Mouse (Mus musculus): Measurements from ENCODE around the gene Osbpl7.

Osbpl7 gene

DNA sequence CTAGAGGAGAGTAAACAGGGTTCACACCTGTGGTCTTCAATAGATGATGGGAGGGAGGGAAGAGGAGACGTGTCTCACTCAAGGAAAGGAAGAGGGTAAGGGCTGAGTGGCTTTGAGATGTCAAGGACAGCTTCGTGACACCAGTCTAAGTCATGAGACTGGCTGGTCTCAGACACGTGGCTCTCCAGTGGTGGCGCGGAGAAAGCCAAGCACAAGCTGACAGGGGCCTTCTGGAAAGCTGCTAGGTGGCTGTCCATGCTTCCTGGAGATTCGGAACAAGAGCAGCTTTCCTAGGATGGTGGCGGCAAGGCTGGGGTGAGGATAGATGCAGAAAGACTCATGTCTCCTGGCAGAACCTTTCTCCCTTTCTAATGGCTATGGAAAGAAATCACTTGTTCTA lies 11.5 kb upstream of the Osbpl7 start:
- DNase-seq (ENCODE audit: low read depth, low spot score), result no peak

DNA sequence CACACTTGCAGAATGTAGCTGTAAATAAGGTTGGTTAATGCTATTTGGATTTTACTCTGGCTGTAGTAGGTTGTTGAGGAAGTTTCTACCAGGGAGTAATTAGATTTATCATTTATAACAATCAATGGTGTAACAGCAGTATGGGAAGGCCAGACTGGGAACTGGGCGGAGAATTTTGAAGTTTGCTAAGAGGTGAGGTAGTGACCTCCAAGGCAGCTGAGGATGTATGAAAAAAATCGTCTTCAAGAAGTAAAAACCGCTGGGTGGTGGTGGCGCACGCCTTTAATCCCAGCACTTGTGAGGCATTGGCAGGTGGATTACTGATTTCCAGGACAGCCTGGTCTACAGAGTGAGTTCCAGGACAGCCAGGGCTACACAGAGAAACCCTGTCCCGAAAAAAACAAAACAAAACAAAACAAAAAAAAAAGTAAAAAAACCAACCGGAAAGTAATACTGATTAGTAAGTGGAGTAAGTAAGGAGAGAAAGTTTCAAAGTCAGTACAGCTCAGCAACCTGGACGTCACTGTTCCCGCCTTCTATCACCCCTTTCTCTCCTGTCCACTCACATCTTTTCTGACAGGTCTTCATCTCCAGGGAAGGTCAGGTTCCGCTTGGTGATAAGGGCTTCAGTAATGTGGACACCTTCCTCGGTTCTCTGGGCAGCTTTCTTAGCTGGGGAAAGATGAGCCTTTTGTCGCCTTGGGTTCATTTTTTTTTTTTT lies 10.0 kb upstream of the Osbpl7 start:
- no peak for DNase-seq (ENCODE audit: low read depth, low spot score)

DNA sequence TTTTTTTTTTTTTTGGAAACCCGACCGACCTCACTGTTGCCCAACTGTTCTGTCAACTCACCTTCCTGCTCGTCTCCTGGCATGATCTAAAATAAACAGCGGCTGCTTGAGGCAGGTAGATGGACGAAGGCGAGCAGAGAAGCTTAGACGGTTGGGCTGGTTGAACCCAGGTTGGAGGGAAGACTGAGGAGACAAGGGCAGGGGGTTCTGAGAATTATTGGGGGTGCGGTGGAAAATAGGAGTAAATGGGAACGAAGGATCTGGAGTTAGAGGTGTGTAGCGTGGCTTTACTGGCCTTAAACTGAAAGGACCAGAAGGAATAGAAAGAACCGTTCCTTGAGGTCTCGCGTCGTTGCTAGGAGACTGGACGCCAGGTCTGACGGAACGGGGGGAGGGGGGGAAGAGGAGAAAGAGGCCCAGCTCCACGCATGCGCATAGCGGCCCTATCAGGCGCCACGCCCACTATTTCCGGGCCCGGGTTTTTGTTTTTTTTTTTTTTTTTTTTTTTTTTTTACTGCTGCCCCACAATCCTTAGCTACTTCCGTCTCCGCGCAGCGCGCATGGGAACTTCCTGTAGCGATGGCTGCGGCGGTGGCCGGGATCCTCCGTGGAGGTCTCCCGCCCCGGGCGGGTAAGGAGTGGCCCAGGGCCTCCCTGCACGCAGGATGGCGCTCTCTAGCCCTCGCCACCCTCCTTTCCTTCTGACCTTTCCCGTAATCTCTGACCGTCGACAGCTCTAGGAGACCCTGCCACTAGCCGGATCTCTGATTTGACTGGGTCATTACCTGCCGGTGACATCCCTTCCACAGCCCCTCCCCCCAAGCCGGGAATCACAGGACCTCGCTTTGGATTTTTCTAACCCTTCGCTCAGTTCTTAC lies 9.2 kb upstream of the Osbpl7 start, which contains the start of the genes Lrrc46 and Mrpl10:
TSS of gene Lrrc46 (minus strand) at position 386 of the 878 bp plus-strand sequence.
TSS of gene Mrpl10 (plus strand) at position 539 of the 878 bp plus-strand sequence.
- peak; percentile 97 for DNase-seq (ENCODE audit: low read depth, low spot score)

DNA sequence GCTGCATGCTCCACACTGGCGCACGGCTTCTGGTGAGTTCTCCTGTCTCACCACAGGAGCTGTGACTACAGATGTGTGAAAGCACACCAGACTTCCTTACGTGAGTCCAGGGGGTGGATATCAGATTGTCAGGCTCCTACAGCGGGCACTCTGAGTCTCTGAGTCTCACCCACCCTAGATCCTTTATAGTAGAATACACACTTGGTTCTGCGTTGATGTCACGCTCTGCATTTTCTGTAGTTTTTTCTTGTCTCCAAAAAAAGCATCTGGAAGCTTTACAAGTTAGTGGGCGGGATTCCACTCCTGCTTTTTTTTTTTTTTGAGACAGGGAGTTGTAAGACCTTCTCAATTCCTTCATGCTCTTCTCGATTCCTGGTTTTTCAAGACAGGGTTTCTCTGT lies 5.5 kb upstream of the Osbpl7 start:
- DNase-seq (ENCODE audit: low read depth, low spot score), result peak; percentile 73

DNA sequence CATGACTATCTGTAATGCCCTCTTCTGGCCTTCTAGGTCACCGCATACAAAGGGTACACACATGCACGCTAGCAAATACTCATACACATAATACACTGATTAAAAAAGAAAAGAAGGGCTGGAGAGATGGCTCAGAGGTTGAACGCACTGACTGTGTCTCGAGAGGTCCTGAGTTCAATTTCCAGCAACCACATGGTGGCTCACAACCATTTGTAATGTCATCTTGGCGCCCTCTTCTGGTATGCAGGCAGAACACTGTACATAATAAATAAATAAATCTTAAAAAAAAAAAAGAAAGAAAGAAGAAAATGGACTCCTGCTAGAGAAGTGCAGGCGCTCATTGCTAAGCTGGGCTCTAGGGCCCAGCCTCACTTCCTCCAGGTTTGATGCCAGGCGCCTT lies 4.6 kb upstream of the Osbpl7 start:
- DNase-seq (ENCODE audit: low read depth, low spot score), result no peak

DNA sequence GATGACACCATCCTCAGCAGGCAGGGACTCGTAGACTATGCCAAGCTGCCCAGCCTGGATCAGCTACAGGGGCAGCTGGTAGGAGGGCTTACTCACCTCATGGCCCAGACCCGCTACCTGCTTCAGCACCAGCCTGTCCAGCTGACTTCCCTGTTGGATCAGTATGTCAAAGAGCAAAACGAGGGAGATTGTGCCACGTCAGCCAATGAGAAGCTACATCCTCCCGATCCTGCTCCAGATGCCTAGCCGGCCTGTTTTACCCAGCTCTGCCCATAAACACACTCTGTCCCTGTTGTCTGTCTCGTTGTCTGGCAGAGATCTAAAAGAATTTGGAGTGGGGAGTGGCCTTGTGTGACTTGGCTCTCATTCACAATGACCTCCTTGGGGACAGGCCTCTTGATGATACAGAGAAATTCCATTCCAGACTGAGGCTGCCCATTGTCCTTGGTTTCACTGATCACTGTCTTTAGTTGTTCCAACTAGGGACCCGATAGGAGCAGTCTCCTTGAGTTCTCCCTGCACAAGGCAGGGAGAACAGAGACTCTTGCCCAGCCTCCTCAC lies 2.3 kb upstream of the Osbpl7 start:
- DNase-seq (ENCODE audit: low read depth, low spot score), result no peak

DNA sequence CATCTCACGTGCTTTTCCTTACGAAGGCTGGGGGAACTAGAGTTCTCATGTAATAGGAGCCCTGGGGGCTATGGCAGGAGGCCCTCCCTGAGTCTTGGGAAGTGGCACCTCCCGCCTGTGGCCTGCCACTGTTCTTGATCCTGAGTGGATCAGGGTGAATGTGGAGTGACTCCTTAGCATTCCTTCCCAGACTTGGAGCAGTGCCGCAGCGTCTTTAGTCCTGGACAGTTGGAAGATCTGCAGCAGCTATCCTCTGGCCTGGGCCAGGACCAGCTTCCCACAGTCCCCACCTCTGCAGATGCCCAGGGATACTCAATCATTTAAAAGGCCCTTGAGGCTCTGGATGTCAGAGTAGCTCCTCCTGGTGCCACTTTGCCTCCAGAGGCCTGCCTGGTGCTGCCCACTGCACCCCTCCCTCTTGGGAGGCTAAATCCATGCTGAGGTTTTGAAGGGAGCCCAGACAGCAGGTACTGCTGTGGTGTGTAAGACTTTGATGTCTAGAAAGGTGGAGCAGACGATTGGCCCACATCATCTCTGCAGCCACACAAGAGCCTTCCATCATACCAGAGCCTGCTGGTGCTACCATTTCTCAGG lies 839 bp upstream of the Osbpl7 start:
- no peak for DNase-seq (ENCODE audit: low read depth, low spot score)

DNA sequence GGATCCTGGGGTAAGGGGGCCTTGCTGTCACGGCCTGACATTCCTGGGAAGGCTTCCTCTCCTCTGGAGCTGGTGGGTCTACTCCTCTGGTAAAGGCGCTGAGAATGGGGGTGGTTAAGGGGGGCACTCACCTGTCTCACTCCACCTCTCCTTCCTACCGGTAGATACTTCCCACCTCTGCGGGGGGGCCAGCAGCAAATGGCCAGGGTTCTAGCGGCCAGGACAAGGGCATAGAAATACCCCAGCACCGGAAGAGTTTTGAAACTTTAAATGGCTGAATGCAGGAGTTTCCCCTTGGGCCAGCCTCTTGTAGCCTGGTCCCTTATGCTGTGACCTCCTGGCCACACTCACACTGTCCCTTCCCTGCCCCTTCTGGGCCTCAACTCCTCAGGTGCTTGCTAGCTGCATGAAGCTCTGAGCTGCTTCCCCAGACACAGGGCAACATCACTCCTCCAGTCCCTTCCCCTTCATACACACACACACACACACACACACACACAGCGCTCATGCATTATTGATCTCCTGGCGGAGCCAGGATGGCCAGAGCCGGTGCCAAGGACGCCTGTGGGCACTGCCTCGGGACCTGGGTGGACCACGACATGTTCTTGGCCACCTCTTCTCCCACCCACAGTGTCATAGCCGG lies 637 bp downstream of the Osbpl7 start:
- no peak for DNase-seq (ENCODE audit: low read depth, low spot score)

DNA sequence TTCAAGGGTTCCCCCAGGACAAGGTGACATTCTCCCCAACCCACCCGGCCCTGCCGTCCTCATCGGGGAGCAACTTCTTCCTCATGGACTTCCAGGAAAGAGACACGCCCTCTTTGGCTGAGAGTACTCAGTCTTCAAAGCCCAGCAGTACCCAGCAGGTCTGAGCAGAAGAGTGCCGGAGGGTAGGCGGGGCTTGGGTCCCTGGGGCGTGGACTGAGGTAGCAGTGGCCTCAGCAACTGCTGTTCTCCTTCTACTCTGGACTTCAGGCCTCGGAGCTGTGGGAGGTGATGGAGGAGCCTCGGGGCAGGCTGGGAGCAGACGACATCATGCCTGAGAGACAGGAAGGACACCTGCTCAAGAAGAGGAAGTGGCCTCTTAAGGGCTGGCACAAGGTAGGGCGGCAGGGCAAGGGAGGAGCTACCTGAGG lies 1.8 kb downstream of the Osbpl7 start:
- DNase-seq (ENCODE audit: low read depth, low spot score), result no peak

DNA sequence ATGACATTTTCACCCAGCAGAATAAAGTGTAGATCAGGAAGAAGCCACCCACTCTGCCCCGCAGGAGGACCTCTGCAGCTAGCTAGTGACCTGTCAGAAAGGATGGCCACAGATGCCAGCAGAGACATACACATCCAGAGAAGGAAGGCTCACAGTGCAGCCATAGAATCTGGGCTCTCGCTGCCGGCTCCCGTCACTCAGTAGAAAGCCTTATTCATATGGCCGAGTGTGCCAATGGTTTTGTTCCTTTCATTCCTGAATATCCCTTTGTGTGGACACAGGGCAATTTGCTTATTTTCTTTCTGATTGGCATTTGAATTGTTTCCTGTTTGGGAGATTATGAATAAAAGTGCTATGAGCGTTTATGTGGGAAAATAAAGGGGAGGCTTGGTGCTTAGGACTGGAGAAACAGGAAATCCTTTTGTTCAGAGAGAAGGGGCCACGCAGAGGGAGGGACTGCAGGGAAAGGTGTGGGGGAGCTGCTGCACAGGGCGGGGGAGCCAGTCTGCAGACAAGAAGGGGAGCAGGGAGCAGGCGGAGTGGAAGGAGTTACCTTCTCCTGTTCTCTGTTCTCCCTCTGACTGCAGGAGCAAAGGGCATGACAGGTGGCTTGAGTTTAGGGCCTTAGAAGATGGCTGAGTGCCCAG lies 13.0 kb downstream of the Osbpl7 start:
- DNase-seq (ENCODE audit: low read depth, low spot score), result peak; percentile 87

DNA sequence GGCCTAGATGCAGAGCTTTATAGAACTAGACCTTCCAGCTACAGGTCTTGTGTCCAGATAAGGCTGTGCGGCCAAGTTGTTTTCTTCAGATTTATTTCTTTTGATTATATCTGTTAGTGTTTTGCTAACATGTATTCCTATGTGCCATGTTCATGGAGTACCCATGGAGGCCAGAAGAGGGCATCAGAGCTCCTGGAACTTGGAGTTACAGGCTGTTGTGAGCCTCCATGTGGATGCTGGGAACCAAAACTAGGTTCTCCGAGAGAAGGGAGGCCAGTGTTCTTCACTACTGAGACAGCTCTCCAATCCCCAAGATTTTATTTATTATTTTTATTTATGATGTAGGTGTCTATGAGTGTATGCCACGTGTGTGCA lies 13.5 kb downstream of the Osbpl7 start:
- no peak for DNase-seq (ENCODE audit: low read depth, low spot score)

DNA sequence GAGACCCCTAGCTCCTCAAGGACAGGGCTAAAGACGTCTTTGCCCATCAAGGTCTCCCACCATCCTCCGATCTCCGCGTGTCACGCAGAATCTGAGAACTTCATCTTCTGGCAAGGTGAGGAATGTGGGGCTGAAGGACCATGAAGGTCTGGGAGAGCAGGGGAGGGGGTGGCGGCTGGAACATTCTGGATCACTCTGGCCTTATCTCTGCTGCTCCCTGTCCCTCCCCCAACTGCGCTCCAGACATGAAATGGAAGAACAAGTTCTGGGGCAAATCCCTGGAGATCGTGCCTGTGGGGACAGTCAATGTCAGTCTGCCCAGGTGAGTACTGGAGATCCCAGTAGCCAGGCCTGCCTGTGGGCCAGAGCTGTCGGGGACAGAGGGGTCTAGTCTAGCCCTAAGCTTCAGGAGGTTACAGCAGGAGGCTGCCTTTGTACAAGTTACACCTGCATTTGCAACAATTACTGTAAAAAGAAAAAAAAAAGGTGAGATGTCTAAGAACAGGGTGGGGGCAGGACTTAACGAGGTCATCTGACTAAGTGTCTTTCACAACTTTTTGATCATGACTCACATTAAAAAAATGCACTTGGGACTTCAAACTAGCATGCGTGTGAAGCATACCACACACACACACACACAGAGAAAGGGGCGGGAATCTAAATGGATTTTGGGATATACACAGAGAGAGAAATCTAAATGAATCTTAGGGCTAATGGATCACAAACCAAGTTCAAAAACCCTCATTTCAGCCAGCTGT lies 15.3 kb downstream of the Osbpl7 start:
- no peak for DNase-seq (ENCODE audit: low read depth, low spot score)

DNA sequence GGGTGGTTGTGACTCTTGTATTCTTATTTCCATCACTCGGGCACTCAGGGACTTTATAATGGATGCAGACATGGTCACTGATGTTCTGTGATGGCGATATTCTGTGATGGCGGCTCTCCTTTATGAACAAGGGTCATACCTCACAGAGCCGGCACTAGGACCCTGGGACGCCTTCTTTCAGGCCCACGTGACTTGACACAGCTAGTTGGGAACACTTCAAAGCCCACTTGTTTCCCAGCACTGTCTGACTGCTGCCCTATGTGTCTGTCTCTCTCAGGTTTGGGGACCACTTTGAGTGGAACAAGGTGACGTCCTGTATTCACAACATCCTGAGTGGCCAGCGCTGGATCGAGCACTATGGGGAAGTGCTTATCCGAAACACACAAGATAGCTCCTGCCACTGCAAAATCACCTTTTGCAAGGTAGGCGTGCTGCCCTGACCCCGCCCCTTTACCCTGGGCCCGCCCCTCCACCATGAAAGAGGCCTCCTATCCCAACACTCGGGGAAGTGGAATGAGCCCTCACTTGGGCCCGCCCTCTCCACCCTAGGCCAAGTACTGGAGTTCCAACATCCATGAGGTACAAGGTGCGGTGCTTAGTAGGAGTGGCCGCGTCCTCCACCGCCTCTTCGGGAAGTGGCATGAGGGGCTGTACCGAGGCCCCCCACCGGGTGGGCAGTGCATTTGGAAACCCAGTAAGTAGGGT lies 16.4 kb downstream of the Osbpl7 start:
- DNase-seq (ENCODE audit: low read depth, low spot score), result no peak

DNA sequence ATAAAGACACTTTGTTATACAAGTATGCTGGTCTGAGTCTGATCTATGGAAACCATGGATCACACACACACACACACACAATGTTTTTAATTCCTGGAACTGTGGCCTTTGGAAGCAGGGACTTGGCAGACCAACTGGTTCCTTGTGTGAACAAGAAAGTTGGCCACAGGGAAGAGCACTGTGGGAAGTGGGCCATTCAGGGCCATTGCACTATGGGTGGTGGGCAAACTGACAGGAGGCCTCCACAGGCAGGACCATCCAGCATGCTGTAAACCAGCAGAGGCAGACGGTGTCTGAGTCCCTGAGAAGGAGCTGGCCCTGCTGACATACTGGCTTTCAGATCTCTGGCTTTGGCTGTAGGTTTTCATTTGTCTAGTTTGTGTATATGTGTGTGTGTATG lies 18.9 kb downstream of the Osbpl7 start:
- no peak for DNase-seq (ENCODE audit: low read depth, low spot score)

DNA sequence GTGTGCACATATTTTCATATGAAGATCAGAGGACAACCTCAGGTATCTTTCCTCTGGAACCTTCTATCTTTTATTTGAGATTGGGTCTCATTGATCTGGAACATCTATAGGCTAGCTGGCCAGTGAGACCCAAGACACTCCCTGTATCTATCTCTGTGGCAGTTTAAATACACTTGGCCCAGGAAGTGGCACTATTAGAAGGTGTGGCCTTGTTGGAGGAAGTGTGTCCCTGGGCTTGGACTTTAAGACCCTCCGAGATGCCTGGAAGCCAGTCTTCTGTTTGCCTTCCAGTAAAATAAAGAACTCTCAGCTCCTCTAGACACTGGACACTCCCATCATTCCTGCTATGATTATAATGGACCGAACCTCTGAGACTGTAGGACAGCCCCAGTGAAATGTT lies 19.3 kb downstream of the Osbpl7 start:
- no peak for DNase-seq (ENCODE audit: low read depth, low spot score)

DNA sequence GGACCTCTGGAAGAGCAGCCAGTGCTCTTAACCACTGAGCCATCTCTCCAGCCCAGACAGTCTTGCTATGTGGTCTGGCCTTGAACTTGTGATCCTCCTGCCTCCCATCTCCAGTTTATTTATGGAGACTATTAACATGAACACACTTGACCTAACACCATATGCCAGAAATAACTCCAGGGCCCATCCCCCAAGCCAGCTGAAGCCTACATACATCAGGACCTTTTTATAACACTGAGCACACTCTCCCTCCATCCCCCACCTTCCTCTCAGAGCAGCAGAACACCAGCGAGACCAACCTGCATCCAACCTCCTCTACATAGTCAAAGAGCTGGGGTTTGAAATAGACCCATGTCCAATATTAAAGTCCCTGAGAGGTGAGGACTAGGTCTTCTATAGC lies 20.7 kb downstream of the Osbpl7 start:
- DNase-seq (ENCODE audit: low read depth, low spot score), result no peak

DNA sequence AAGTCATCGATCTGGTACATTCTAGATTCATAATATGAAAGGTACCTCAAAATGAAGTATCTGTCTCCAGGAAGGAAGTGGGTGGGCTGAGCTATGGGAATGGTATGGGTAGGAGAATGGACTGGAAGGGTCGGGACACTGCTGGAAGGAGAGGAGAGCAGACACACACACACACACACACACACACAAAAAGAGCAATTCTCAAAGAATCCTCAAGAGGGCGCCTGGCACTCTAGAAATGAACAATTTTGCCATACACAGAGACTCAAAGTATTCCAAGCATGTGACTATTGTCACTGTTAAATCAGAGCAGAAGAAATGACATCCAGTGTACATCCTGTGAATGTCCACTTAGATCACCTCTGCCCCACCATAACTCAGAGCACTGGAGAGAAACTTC lies 22.1 kb downstream of the Osbpl7 start:
- peak; percentile 85 for DNase-seq (ENCODE audit: low read depth, low spot score)

DNA sequence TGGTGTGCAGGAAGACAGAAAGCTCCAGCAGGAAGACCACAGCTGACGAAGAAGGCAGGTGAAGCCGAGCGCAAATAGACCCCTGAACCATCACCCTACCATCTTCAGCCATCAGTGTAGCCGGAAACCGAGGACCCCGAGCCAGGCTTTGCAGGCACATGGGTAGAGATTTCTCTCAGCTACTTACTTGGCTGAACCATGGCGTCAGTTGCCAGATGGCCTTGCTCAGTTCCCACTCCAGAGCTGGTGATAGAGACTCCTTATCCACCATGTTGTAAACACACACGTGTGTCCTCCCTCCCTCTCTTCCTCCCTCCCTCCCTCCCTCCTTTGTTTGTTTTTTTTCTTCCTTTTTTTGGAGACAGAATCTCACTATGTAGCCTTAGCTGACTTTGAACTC lies 23.8 kb downstream of the Osbpl7 start:
- DNase-seq (ENCODE audit: low read depth, low spot score), result no peak

DNA sequence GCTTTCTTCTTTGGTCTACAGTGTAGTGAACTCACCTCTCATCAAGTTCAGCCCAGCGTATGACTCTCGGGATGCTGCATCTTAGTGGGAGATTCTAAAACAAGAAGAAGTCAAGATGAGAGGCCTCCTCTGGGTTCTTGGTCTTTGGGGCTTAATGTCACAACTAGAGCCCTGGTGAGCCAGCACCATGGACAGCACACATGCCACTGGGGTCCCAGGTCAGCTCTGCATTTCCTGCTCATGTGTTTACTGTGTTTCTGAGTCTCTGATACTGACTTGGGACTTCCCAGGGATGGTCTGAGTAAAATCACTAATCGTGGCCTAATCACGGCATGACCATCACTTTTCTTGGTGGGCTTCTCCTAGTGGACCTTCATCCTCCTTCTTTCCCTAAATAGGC lies 28.3 kb downstream of the Osbpl7 start:
- no peak for DNase-seq (ENCODE audit: low read depth, low spot score)

DNA sequence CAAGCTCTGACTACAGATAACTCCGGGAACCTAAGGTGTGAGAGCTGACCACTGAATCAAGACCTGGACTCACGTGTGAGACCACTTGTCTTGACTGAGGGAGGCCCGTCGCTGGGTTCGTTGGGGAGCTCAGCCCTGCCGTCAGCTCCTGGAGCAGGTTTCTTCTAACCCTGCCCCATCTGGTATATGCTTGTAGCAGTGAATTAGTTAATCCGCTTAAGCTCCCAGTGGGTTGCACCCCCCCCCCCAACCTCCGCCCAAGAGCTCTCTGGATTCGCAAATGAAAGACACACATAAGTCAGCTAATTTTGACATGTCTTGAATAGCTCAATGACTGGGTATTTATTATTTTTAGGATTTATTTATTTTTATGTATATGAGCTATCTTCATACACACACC lies 29.9 kb downstream of the Osbpl7 start:
- no peak for DNase-seq (ENCODE audit: low read depth, low spot score)

Data from brain, adult 2 months (tissue).